Mouse (Mus musculus) MEL (cell line): ENCODE data around the gene Sfrp5. TPM values are rescaled to one million over a fixed set of nuclear protein-coding genes. Genes with fewer than 3 reads are reported as not detected.
A peak's percentile ranks its signal among the peaks of the same experiment; 100 is the strongest.

ENCODE experiments used
- DNase-seq: peaks from one replicate; pipeline ENCODE4 v3.0.0; 2011; ENCODE audit warnings: low read depth, low spot score
- H3K27ac ChIP-seq: 2 replicates; pipeline ENCODE4 v1.5.1; 2012; ENCODE audit warnings: low read depth, mild to moderate bottlenecking, control low read depth, low read length, moderate library complexity; ENCODE audit not compliant: control insufficient read depth
- H3K27me3 ChIP-seq, 2 experiments: fragments of 150-350 bp in 1 of 2; sonication (generic) in 1 of 2; 2 replicates each; pipeline ENCODE4 v1.6.1; 2012; ENCODE audit warnings: low read length in 2 of 2, mild to moderate bottlenecking in 2 of 2, improper control_type of control experiment in 1 of 2, moderate library complexity in 1 of 2; ENCODE audit not compliant: insufficient read depth in 2 of 2, control insufficient read depth in 1 of 2
- H3K36me3 ChIP-seq, 2 experiments: 2 replicates each; pipeline ENCODE4 v1.6.1; 2012 to 2014; ENCODE audit warnings: low read length in 2 of 2, improper control_type of control experiment in 1 of 2, inconsistent platforms in 1 of 2, mild to moderate bottlenecking in 1 of 2; ENCODE audit not compliant: insufficient read depth in 2 of 2, control insufficient read depth in 1 of 2
- H3K4me1 ChIP-seq, 2 experiments: fragments of 150-350 bp in 1 of 2; sonication (generic) in 1 of 2; 2 replicates each; pipeline ENCODE4 v1.6.1; 2012; ENCODE audit warnings: low read length in 2 of 2, improper control_type of control experiment in 1 of 2, mild to moderate bottlenecking in 1 of 2; ENCODE audit not compliant: insufficient read depth in 2 of 2, control insufficient read depth in 1 of 2
- H3K4me3 ChIP-seq, 2 experiments: fragments of 150-350 bp in 1 of 2; sonication (generic) in 1 of 2; 2 replicates each; pipeline ENCODE4 v1.5.1; 2012; ENCODE audit warnings: low read depth in 2 of 2, low read length in 2 of 2, mild to moderate bottlenecking in 2 of 2, moderate library complexity in 2 of 2, control low read depth in 1 of 2, improper control_type of control experiment in 1 of 2; ENCODE audit not compliant: control insufficient read depth in 1 of 2, insufficient read depth in 1 of 2
- H3K79me2 ChIP-seq: 2 replicates; pipeline ENCODE4 v1.6.1; 2012; ENCODE audit warnings: mild to moderate bottlenecking, low read length, moderate library complexity; ENCODE audit not compliant: control insufficient read depth, poor library complexity, insufficient read depth
- H3K9ac ChIP-seq: 2 replicates; pipeline ENCODE4 v1.6.1; 2012; ENCODE audit warnings: low read depth, mild to moderate bottlenecking, control low read depth, low read length, moderate library complexity; ENCODE audit not compliant: control insufficient read depth, poor library complexity, severe bottlenecking
- H3K9me3 ChIP-seq: fragments of 150-350 bp; sonication (generic); replicated peaks from 2 replicates; pipeline ENCODE4 v1.6.1; 2012; ENCODE audit warnings: mild to moderate bottlenecking, low read length, improper control_type of control experiment, moderate library complexity; ENCODE audit not compliant: insufficient read depth
- BHLHE40 ChIP-seq: IDR thresholded peaks from 2 replicates; pipeline ENCODE4 v1.6.1; 2012; ENCODE audit warnings: low read depth, mild to moderate bottlenecking, inconsistent platforms, low read length, improper control_type of control experiment, borderline replicate concordance
- CHD1 ChIP-seq: IDR thresholded peaks from 2 replicates; pipeline ENCODE4 v1.6.1; 2012; ENCODE audit warnings: low read depth, mild to moderate bottlenecking, inconsistent platforms, low read length, improper control_type of control experiment
- CHD2 ChIP-seq: IDR thresholded peaks from 2 replicates; pipeline ENCODE4 v1.6.1; 2011; ENCODE audit warnings: low read length, improper control_type of control experiment
- CTCF ChIP-seq, 3 experiments: IDR thresholded peaks in 2 of 3; conservative IDR thresholded peaks in 1 of 3; 2 replicates each; pipeline ENCODE4 v1.5.1; 2011 to 2012; ENCODE audit warnings: low read length in 3 of 3, low read depth in 2 of 3, mild to moderate bottlenecking in 2 of 3, improper control_type of control experiment in 1 of 3, inconsistent platforms in 1 of 3, mixed read lengths in 1 of 3, moderate library complexity in 1 of 3; ENCODE audit not compliant: control insufficient read depth in 1 of 3, insufficient read depth in 1 of 3, poor library complexity in 1 of 3, severe bottlenecking in 1 of 3
- E2F4 ChIP-seq: IDR thresholded peaks from 2 replicates; pipeline ENCODE4 v1.6.1; 2011; ENCODE audit warnings: low read depth, low read length, improper control_type of control experiment, borderline replicate concordance
- ELF1 ChIP-seq: IDR thresholded peaks from 2 replicates; pipeline ENCODE4 v1.6.1; 2014; ENCODE audit warnings: low read depth, mild to moderate bottlenecking, inconsistent platforms, low read length, improper control_type of control experiment, moderate library complexity
- EP300 ChIP-seq, 2 experiments: IDR thresholded peaks; 2 replicates each; pipeline ENCODE4 v1.6.1; 2011; ENCODE audit warnings: improper control_type of control experiment in 2 of 2, low read length in 2 of 2, low read depth in 1 of 2, mild to moderate bottlenecking in 1 of 2
- GATA1 ChIP-seq: IDR thresholded peaks from 2 replicates; pipeline ENCODE4 v1.6.1; 2011; ENCODE audit warnings: low read depth, low read length, improper control_type of control experiment
- HCFC1 ChIP-seq: IDR thresholded peaks from 2 replicates; pipeline ENCODE4 v1.6.1; 2012; ENCODE audit warnings: low read depth, mild to moderate bottlenecking, inconsistent platforms, low read length, improper control_type of control experiment, moderate library complexity
- JUND ChIP-seq: IDR thresholded peaks from 2 replicates; pipeline ENCODE4 v1.6.1; 2011; ENCODE audit warnings: low read depth, mild to moderate bottlenecking, improper control_type of control experiment, low read length
- MAFK ChIP-seq: IDR thresholded peaks from 2 replicates; pipeline ENCODE4 v1.6.1; 2011; ENCODE audit warnings: low read depth, mild to moderate bottlenecking, low read length, improper control_type of control experiment, borderline replicate concordance
- MAX ChIP-seq: IDR thresholded peaks from 2 replicates; pipeline ENCODE4 v1.6.1; 2011; ENCODE audit warnings: low read length, improper control_type of control experiment
- MAZ ChIP-seq: IDR thresholded peaks from 2 replicates; pipeline ENCODE4 v1.6.1; 2012; ENCODE audit warnings: low read depth, mild to moderate bottlenecking, inconsistent platforms, low read length, improper control_type of control experiment
- MEF2A ChIP-seq: IDR thresholded peaks from 2 replicates; pipeline ENCODE4 v1.6.1; 2014; ENCODE audit warnings: low read depth, mild to moderate bottlenecking, inconsistent platforms, low read length, improper control_type of control experiment; ENCODE audit not compliant: poor library complexity, insufficient replicate concordance, severe bottlenecking; ENCODE audit errors: extremely low read depth
- MXI1 ChIP-seq: IDR thresholded peaks from 2 replicates; pipeline ENCODE4 v1.6.1; 2011; ENCODE audit warnings: mild to moderate bottlenecking, low read depth, low read length, improper control_type of control experiment
- NELFE ChIP-seq: IDR thresholded peaks from 2 replicates; pipeline ENCODE4 v1.6.1; 2011; ENCODE audit warnings: low read depth, low read length, improper control_type of control experiment
- NRF1 ChIP-seq: IDR thresholded peaks from 2 replicates; pipeline ENCODE4 v1.6.1; 2014; ENCODE audit warnings: low read depth, mild to moderate bottlenecking, inconsistent platforms, low read length, improper control_type of control experiment, moderate library complexity; ENCODE audit not compliant: poor library complexity, insufficient read depth, severe bottlenecking
- POLR2AphosphoS2 ChIP-seq: IDR thresholded peaks from 2 replicates; pipeline ENCODE4 v1.6.1; 2011; ENCODE audit warnings: low read length, improper control_type of control experiment
- POLR2AphosphoS5 ChIP-seq: IDR thresholded peaks from 2 replicates; pipeline ENCODE4 v1.6.1; 2012; ENCODE audit warnings: low read depth, borderline replicate concordance, mild to moderate bottlenecking, inconsistent platforms, low read length, moderate library complexity, mixed read lengths
- RAD21 ChIP-seq: IDR thresholded peaks from 2 replicates; pipeline ENCODE4 v1.6.1; 2011; ENCODE audit warnings: mild to moderate bottlenecking, low read depth, low read length, improper control_type of control experiment
- RCOR1 ChIP-seq: IDR thresholded peaks from 2 replicates; pipeline ENCODE4 v1.6.1; 2012; ENCODE audit warnings: low read depth, mild to moderate bottlenecking, inconsistent platforms, low read length, improper control_type of control experiment
- SIN3A ChIP-seq: IDR thresholded peaks from 2 replicates; pipeline ENCODE4 v1.6.1; 2012; ENCODE audit warnings: low read length, improper control_type of control experiment, inconsistent platforms
- TAL1 ChIP-seq: IDR thresholded peaks from 2 replicates; pipeline ENCODE4 v1.6.1; 2012; ENCODE audit warnings: mild to moderate bottlenecking, inconsistent platforms, low read length, moderate library complexity, mixed read lengths
- TBP ChIP-seq: IDR thresholded peaks from 2 replicates; pipeline ENCODE4 v1.8.0; 2011; ENCODE audit warnings: low read depth, low read length, improper control_type of control experiment
- TCF12 ChIP-seq: IDR thresholded peaks from 2 replicates; pipeline ENCODE4 v1.6.1; 2014; ENCODE audit warnings: low read depth, mild to moderate bottlenecking, inconsistent platforms, low read length, improper control_type of control experiment, moderate library complexity
- UBTF ChIP-seq: IDR thresholded peaks from 2 replicates; pipeline ENCODE4 v1.6.1; 2012; ENCODE audit warnings: low read depth, mild to moderate bottlenecking, inconsistent platforms, low read length, improper control_type of control experiment, moderate library complexity, borderline replicate concordance; ENCODE audit not compliant: insufficient read depth
- USF1 ChIP-seq: IDR thresholded peaks from 2 replicates; pipeline ENCODE4 v1.6.1; 2014; ENCODE audit warnings: low read depth, mild to moderate bottlenecking, inconsistent platforms, low read length, improper control_type of control experiment, moderate library complexity
- USF2 ChIP-seq, 2 experiments: IDR thresholded peaks; 2 replicates each; pipeline ENCODE4 v1.6.1; 2011 to 2012; ENCODE audit warnings: improper control_type of control experiment in 2 of 2, low read length in 2 of 2, borderline replicate concordance in 1 of 2, inconsistent platforms in 1 of 2, low read depth in 1 of 2, mild to moderate bottlenecking in 1 of 2; ENCODE audit not compliant: insufficient read depth in 1 of 2
- ZMIZ1 ChIP-seq: IDR thresholded peaks from 2 replicates; pipeline ENCODE4 v1.6.1; 2012; ENCODE audit warnings: low read depth, mild to moderate bottlenecking, inconsistent platforms, low read length, improper control_type of control experiment, moderate library complexity
- ZNF384 ChIP-seq: IDR thresholded peaks from 2 replicates; pipeline ENCODE4 v1.6.1; 2012; ENCODE audit warnings: low read depth, mild to moderate bottlenecking, inconsistent platforms, low read length, improper control_type of control experiment
- polyA plus RNA-seq, 2 experiments: library from polyadenylated mRNA; stranded (reverse) in 1 of 2; unstranded in 1 of 2; fragments of >175 nt in 1 of 2; fragments of >200 nt in 1 of 2; gene quantifications; 2 replicates each; pipeline versions ENCODE4 v1.2.1 to v1.2.4; 2012; ENCODE audit warnings: low replicate concordance in 2 of 2, low read depth in 1 of 2; ENCODE audit not compliant: insufficient read length in 2 of 2, insufficient read depth in 1 of 2, missing spikeins in 1 of 2
- total RNA-seq: library from RNA; depleted of rRNA; stranded (reverse); fragments of 300-350 nt; gene quantifications from 2 replicates; pipeline ENCODE4 v1.2.3, GENCODE M21; 2012

Sfrp5 gene
- total and polyA plus RNA-seq, 3 experiments: 0.50 TPM; not detected in 2

GRCm38 (mm10) chr19:42193311-42193710 lies 8.7 kb downstream of the Sfrp5 start:
- peaks cover 0 to 6% of the 10 kb centered on the region in 2 experiments; a peak in 1 of 4 replicates for H3K36me3 ChIP-seq
- no peaks in the 10 kb centered on the region for H3K4me1 ChIP-seq
- DNase-seq: no peak
- H3K4me3 ChIP-seq: no peak overlapping the region
- H3K27me3 ChIP-seq: no peaks in the 10 kb centered on the region
- no peak for TF ChIP-seq TCF12
- TF ChIP-seq RAD21: no peak
- TF ChIP-seq BHLHE40: no peak
- no peak for TF ChIP-seq CHD2
- no peak for TF ChIP-seq EP300 (IDR thresholded peaks at IDR 0.05; ENCODE audit: low read depth in 1 of 2, low read length in 2 of 2)
- no peak for TF ChIP-seq POLR2AphosphoS2
- TF ChIP-seq SIN3A: no peak
- no peak for TF ChIP-seq USF1
- TF ChIP-seq UBTF: no peak
- TF ChIP-seq MAX: no peak
- no peak for TF ChIP-seq RCOR1
- TF ChIP-seq HCFC1: no peak
- no peak for TF ChIP-seq TAL1
- no peak for TF ChIP-seq MAZ
- no peak for TF ChIP-seq USF2 (IDR thresholded peaks at IDR 0.05; ENCODE audit: borderline replicate concordance in 1 of 2, insufficient read depth in 1 of 2, low read depth in 1 of 2, low read length in 2 of 2)
- no peak for TF ChIP-seq CTCF (IDR thresholded peaks at IDR 0.05 in 2 of 3, conservative IDR thresholded peaks at IDR 0.05 in 1 of 3; ENCODE audit: control insufficient read depth in 1 of 3, insufficient read depth in 1 of 3, low read depth in 2 of 3, low read length in 3 of 3, poor library complexity in 1 of 3, severe bottlenecking in 1 of 3)
- TF ChIP-seq E2F4: no peak
- no peak for TF ChIP-seq MXI1
- no peak for TF ChIP-seq CHD1
- TF ChIP-seq ZNF384: no peak
- H3K79me2 ChIP-seq: no peaks in the 10 kb centered on the region
- no peak overlapping the region for H3K27ac ChIP-seq
- H3K9ac ChIP-seq: no peak overlapping the region
- no peaks in the 10 kb centered on the region for H3K9me3 ChIP-seq

GRCm38 (mm10) chr19:42190494-42190893 lies 11.6 kb downstream of the Sfrp5 start:
- Histone ChIP-seq H3K36me3 (peaks cover 0 to 6% of the 10 kb centered on the region in 2 experiments; a peak in 1 of 4 replicates), H3K9me3 (no peaks in the 10 kb centered on the region), H3K27me3 (no peaks in the 10 kb centered on the region), H3K79me2 (no peaks in the 10 kb centered on the region), H3K9ac (no peak overlapping the region), H3K4me1 (no peaks in the 10 kb centered on the region), H3K4me3 (no peak overlapping the region), H3K27ac (no peak overlapping the region)
- peak; percentile 72 for DNase-seq
- TF ChIP-seq RAD21: peak; percentile 56
- TF ChIP-seq USF1: no peak
- TF ChIP-seq TBP: no peak
- TF ChIP-seq SIN3A: no peak
- no peak for TF ChIP-seq TCF12
- no peak for TF ChIP-seq USF2 (IDR thresholded peaks at IDR 0.05; ENCODE audit: borderline replicate concordance in 1 of 2, insufficient read depth in 1 of 2, low read depth in 1 of 2, low read length in 2 of 2)
- TF ChIP-seq MEF2A: no peak
- no peak for TF ChIP-seq NRF1
- no peak for TF ChIP-seq POLR2AphosphoS2
- no peak for TF ChIP-seq ZMIZ1
- TF ChIP-seq CTCF (IDR thresholded peaks at IDR 0.05 in 2 of 3, conservative IDR thresholded peaks at IDR 0.05 in 1 of 3; ENCODE audit: control insufficient read depth in 1 of 3, insufficient read depth in 1 of 3, low read depth in 2 of 3, low read length in 3 of 3, poor library complexity in 1 of 3, severe bottlenecking in 1 of 3): peak; percentile 88 to 99 (median 97)
- TF ChIP-seq GATA1: no peak
- no peak for TF ChIP-seq ZNF384
- TF ChIP-seq NELFE: no peak
- TF ChIP-seq RCOR1: no peak
- no peak for TF ChIP-seq POLR2AphosphoS5
- no peak for TF ChIP-seq MAFK
- no peak for TF ChIP-seq ELF1
- TF ChIP-seq JUND: no peak
- TF ChIP-seq CHD2: no peak
